ENCODE assay signal across 8 mouse cellular contexts in the genomic region with DNA sequence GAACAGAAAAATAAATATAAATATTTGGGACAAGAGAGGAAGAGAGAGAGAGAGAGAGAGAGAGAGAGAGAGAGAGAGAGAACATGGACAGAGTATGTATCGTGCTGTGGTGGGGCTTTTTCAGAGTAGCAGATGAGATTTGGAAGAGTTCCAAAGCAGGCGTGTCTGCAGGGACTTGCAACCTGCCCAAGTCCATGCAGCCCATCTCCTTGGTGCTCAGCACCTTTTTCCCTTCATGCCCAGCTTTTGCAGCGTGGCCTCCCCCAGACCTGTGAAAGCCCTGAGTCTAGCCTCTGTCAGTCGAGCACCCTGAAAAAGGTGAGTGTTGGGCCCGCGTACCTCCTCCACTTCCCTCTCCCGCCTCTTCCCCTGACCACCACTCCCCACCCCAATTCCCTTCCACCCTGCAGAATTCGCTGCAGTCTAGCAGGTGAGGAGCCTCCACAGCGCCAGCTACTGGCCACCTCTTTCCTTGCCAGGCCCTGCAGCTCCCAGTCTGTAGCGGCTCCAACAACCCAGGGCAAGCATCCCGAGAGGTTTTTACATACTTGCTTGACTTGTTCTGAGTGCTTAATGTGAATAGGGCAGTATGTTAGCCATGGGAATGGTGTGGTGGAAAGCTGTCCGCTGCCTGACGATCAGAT. TPM values are rescaled to one million over a fixed set of nuclear protein-coding genes. Genes with fewer than 3 reads are reported as not detected.
DNase-seq lines count a peak whose midpoint lies in the region; ATAC-seq and TF ChIP-seq lines count a peak whose summit lies in the region.

No protein-coding gene starts in this region.

- no peak for TF ChIP-seq POLR2A in CH12.LX (IDR thresholded peaks at IDR 0.05; ENCODE audit: low read depth, low read length)

- in situ Hi-C loops in CH12.LX (cut with MboI; ENCODE audit: low pct_ligation_motif_present, low pct_unique_long_range_greater_than_20kb, low sequenced_read_pairs): loop anchor here (5.0 kb wide), 1 partner anchor 61 kb away; no protein-coding TSS in a partner anchor

- TF ChIP-seq RAD21 in CH12.LX (IDR thresholded peaks at IDR 0.05; ENCODE audit: low read depth, low read length): no peak

- dilution Hi-C loops in CH12.LX (cut with MboI; ENCODE audit: extremely low pct_ligation_motif_present, extremely low pct_unique_long_range_greater_than_20kb, low sequenced_read_pairs): no loop called here

- peak in 1 of 2 experiments; percentile 50; a peak in 2 of 4 replicates for TF ChIP-seq CTCF in CH12.LX (conservative IDR thresholded peaks at IDR 0.05 in 1 of 2, IDR thresholded peaks at IDR 0.05 in 1 of 2; ENCODE audit: low read depth in 2 of 2, low read length in 2 of 2)

- peak; percentile 33 for ATAC-seq in forebrain, embryonic 13.5 days
- ATAC-seq in liver, embryonic 13.5 days (ENCODE audit: low read depth): peak; percentile 58
- ATAC-seq in neutrophil, adult 5-6 weeks (ENCODE audit: extremely low read depth, insufficient number of reproducible peaks, low FRiP score, poor library complexity, severe bottlenecking): peak; percentile 59

- H3K4me1 ChIP-seq in CH12.LX (ENCODE audit: control insufficient read depth in 1 of 2, insufficient read depth in 2 of 2): peaks cover 10 to 16% of the 10 kb centered on the region in 2 experiments
- peaks cover 13% of the 10 kb centered on the region for H3K4me1 ChIP-seq in forebrain, embryonic 13.5 days
- H3K4me1 ChIP-seq in liver, embryonic 13.5 days (replicated peaks): peaks cover 31% of the 10 kb centered on the region

- H3K27me3 ChIP-seq in CH12.LX (replicated peaks): no peaks in the 10 kb centered on the region
- H3K27me3 ChIP-seq in forebrain, embryonic 13.5 days: no peaks in the 10 kb centered on the region
- H3K27me3 ChIP-seq in liver, embryonic 13.5 days: no peaks in the 10 kb centered on the region

- TF ChIP-seq EP300 in CH12.LX (IDR thresholded peaks at IDR 0.05; ENCODE audit: low read length): no peak

- peaks cover 0 to 19% of the 10 kb centered on the region in 2 experiments for H3K36me3 ChIP-seq in CH12.LX (replicated peaks in 1 of 2; ENCODE audit: control insufficient read depth in 1 of 2, insufficient read depth in 1 of 2, low read length in 1 of 2)
- peaks cover 18% of the 10 kb centered on the region for H3K36me3 ChIP-seq in forebrain, embryonic 13.5 days (ENCODE audit: poor library complexity, severe bottlenecking)
- H3K36me3 ChIP-seq in liver, embryonic 13.5 days: peaks cover 20% of the 10 kb centered on the region

- no peak overlapping the region for H3K4me2 ChIP-seq in CH12.LX (ENCODE audit: insufficient read depth, low read depth, poor library complexity, severe bottlenecking)
- peak overlapping the region; percentile 18; the same call in 1 of the 2 replicates for H3K4me2 ChIP-seq in forebrain, embryonic 13.5 days
- peak overlapping the region; percentile 42 for H3K4me2 ChIP-seq in liver, embryonic 13.5 days

- no peak overlapping the region for H3K27ac ChIP-seq in CH12.LX (ENCODE audit: insufficient read depth, low read depth)
- no peak overlapping the region for H3K27ac ChIP-seq in forebrain, embryonic 13.5 days
- no peak overlapping the region for H3K27ac ChIP-seq in liver, embryonic 13.5 days

- no peak overlapping the region for H3K4me3 ChIP-seq in CH12.LX (replicated peaks in 1 of 3; ENCODE audit: low read depth in 2 of 3, low read length in 2 of 3, poor library complexity in 1 of 3)
- no peak overlapping the region for H3K4me3 ChIP-seq in forebrain, embryonic 13.5 days
- H3K4me3 ChIP-seq in liver, embryonic 13.5 days (replicated peaks): no peak overlapping the region

- DNase-seq in 416B (ENCODE audit: low read depth) (peak; percentile 67), CH12.LX (ENCODE audit: extremely low read depth) (peak; percentile 33)
- DNase-seq in cerebellum, adult 11-12 months: peak; percentile 61
- peak; percentile 40 for DNase-seq in kidney, adult 11 months
- DNase-seq in liver, embryonic 13.5 days: peak; percentile 64
- DNase-seq in thymus, postnatal 25 days: peak; percentile 67

- WGBS in forebrain, embryonic 13.5 days: 19% methylated on average over 13 of the region's 13 CpGs
- 19% methylated on average over 13 of the region's 13 CpGs for WGBS in liver, embryonic 13.5 days (ENCODE audit: insufficient replicate concordance)

- no peak overlapping the region for H3K9ac ChIP-seq in CH12.LX (ENCODE audit: insufficient read depth, low read depth)
- H3K9ac ChIP-seq in forebrain, embryonic 13.5 days: no peak overlapping the region
- H3K9ac ChIP-seq in liver, embryonic 13.5 days: no peak overlapping the region

- no peaks in the 10 kb centered on the region for H3K9me3 ChIP-seq in CH12.LX (replicated peaks; ENCODE audit: low read length)
- H3K9me3 ChIP-seq in forebrain, embryonic 13.5 days (replicated peaks): no peaks in the 10 kb centered on the region
- H3K9me3 ChIP-seq in liver, embryonic 13.5 days (replicated peaks): no peaks in the 10 kb centered on the region

- H3K79me2 ChIP-seq in CH12.LX (replicated peaks; ENCODE audit: control insufficient read depth, extremely low read depth, insufficient read depth, poor library complexity, severe bottlenecking): peaks cover 23% of the 10 kb centered on the region

TF ChIP-seq in CH12.LX, 34 proteins besides CTCF, POLR2A, EP300 and RAD21:
- no peak for TF ChIP-seq POLR2AphosphoS2 (IDR thresholded peaks at IDR 0.05; ENCODE audit: low read depth, low read length)
- TF ChIP-seq KAT2A (IDR thresholded peaks at IDR 0.05; ENCODE audit: insufficient replicate concordance, low read length): no peak
- no peak for TF ChIP-seq BHLHE40 (IDR thresholded peaks at IDR 0.05; ENCODE audit: low read depth, low read length)
- no peak for TF ChIP-seq NELFE (IDR thresholded peaks at IDR 0.05; ENCODE audit: low read depth, low read length)
- no peak for TF ChIP-seq E2F4 (IDR thresholded peaks at IDR 0.05; ENCODE audit: insufficient replicate concordance, low read depth, low read length)
- TF ChIP-seq MAFK (IDR thresholded peaks at IDR 0.05; ENCODE audit: insufficient replicate concordance, low read length): no peak
- no peak for TF ChIP-seq GABPA (IDR thresholded peaks at IDR 0.05; ENCODE audit: insufficient replicate concordance, low read depth, low read length)
- no peak for TF ChIP-seq NRF1 (IDR thresholded peaks at IDR 0.05; ENCODE audit: low read depth, low read length)
- TF ChIP-seq ZC3H11A (IDR thresholded peaks at IDR 0.05; ENCODE audit: low read depth, low read length): no peak
- TF ChIP-seq ELF1 (IDR thresholded peaks at IDR 0.05; ENCODE audit: low read depth, low read length): no peak

RNA-seq across cellular contexts. Expression of gene Smpd4, which starts 1.1 kb away (rescaled TPM):
- total RNA-seq in CH12.LX (2012; rRNA removed): 38.6 and 55.5 TPM in 2 replicates
- 55.5 and 65.9 TPM in 2 replicates for total RNA-seq in CH12.LX (2014; rRNA removed)
- 66.5 and 97.1 TPM in 2 replicates for polyA plus RNA-seq in CH12.LX (2012; ENCODE audit: insufficient read length, low read depth)
- polyA plus RNA-seq in forebrain, embryonic 13.5 days (2015; fragmentation: Nextera tagmentation; extraction: Ambion mirVana): 32.7 and 34.3 TPM in 2 replicates
- polyA plus RNA-seq in liver, embryonic 13.5 days (2015; fragmentation: Nextera tagmentation; extraction: Ambion mirVana): 16.7 and 22.5 TPM in 2 replicates
- total RNA-seq in neutrophil, adult 5-6 weeks (2017): 11.6 and 12.8 TPM in 2 replicates

RNA-seq across cellular contexts. Expression of gene Ccdc74a, which starts 28.2 kb away (rescaled TPM):
- total RNA-seq in CH12.LX (2012; rRNA removed) (0.42 TPM in 1 of 2 replicates, not detected in the other), CH12.LX (2014; rRNA removed) (0.45 TPM in 1 of 2 replicates, not detected in the other)
- polyA plus RNA-seq in CH12.LX (2012; ENCODE audit: insufficient read length, low read depth): 1.5 and 2.0 TPM in 2 replicates
- 4.1 and 4.4 TPM in 2 replicates for polyA plus RNA-seq in forebrain, embryonic 13.5 days (2015; fragmentation: Nextera tagmentation; extraction: Ambion mirVana)
- 1.6 and 2.3 TPM in 2 replicates for polyA plus RNA-seq in liver, embryonic 13.5 days (2015; fragmentation: Nextera tagmentation; extraction: Ambion mirVana)
- not detected in 2 replicates for total RNA-seq in neutrophil, adult 5-6 weeks (2017)

RNA-seq across cellular contexts. Expression of gene Slc7a4, which starts 35.0 kb away (rescaled TPM):
- total RNA-seq in CH12.LX (2012; rRNA removed) (0.34 and 1.3 TPM in 2 replicates), CH12.LX (2014; rRNA removed) (not detected in 2 replicates)
- polyA plus RNA-seq in CH12.LX (2012; ENCODE audit: insufficient read length, low read depth): not detected in 2 replicates
- 11.1 and 13.8 TPM in 2 replicates for polyA plus RNA-seq in forebrain, embryonic 13.5 days (2015; fragmentation: Nextera tagmentation; extraction: Ambion mirVana)
- 1.3 and 1.8 TPM in 2 replicates for polyA plus RNA-seq in liver, embryonic 13.5 days (2015; fragmentation: Nextera tagmentation; extraction: Ambion mirVana)
- 0.35 TPM in 1 of 2 replicates, not detected in the other for total RNA-seq in neutrophil, adult 5-6 weeks (2017)

RNA-seq across cellular contexts. Expression of gene P2rx6, which starts 56.4 kb away (rescaled TPM):
- total RNA-seq in CH12.LX (2012; rRNA removed) (not detected in 2 replicates), CH12.LX (2014; rRNA removed) (not detected in 2 replicates)
- not detected in 2 replicates for polyA plus RNA-seq in CH12.LX (2012; ENCODE audit: insufficient read length, low read depth)
- polyA plus RNA-seq in forebrain, embryonic 13.5 days (2015; fragmentation: Nextera tagmentation; extraction: Ambion mirVana): 0.84 and 0.97 TPM in 2 replicates
- polyA plus RNA-seq in liver, embryonic 13.5 days (2015; fragmentation: Nextera tagmentation; extraction: Ambion mirVana): 0.09 TPM in 1 of 2 replicates, not detected in the other
- total RNA-seq in neutrophil, adult 5-6 weeks (2017): not detected in 2 replicates

RNA-seq across cellular contexts. Expression of gene Lrrc74b, which starts 57.0 kb away (rescaled TPM):
- total RNA-seq in CH12.LX (2012; rRNA removed) (not detected in 2 replicates), CH12.LX (2014; rRNA removed) (not detected in 2 replicates)
- 0.17 TPM in 1 of 2 replicates, not detected in the other for polyA plus RNA-seq in CH12.LX (2012; ENCODE audit: insufficient read length, low read depth)
- 0.32 and 0.77 TPM in 2 replicates for polyA plus RNA-seq in forebrain, embryonic 13.5 days (2015; fragmentation: Nextera tagmentation; extraction: Ambion mirVana)
- polyA plus RNA-seq in liver, embryonic 13.5 days (2015; fragmentation: Nextera tagmentation; extraction: Ambion mirVana): not detected in 2 replicates
- not detected in 2 replicates for total RNA-seq in neutrophil, adult 5-6 weeks (2017)
